Mouse (Mus musculus): Measurements from ENCODE around the gene Dnmt3a. TPM values are rescaled to one million over a fixed set of nuclear protein-coding genes. Genes with fewer than 3 reads are reported as not detected.

Dnmt3a gene
- polyA plus RNA-seq, 1 experiment from 2014 or later = 24.3 TPM

- no peak for DNase-seq
- H3K27me3 ChIP-seq (ENCODE audit: insufficient read depth, low read length) = no peaks in the 10 kb centered on the region
- H3K4me3 ChIP-seq (ENCODE audit: low read depth, low read length) = no peak overlapping the region
- H3K27ac ChIP-seq (ENCODE audit: low read depth) = peak overlapping the region; percentile 62
- peaks cover 6% of the 10 kb centered on the region; the same call in 1 of the 2 replicates for H3K36me3 ChIP-seq (replicated peaks; ENCODE audit: insufficient read depth, low read length)
- H3K9ac ChIP-seq (replicated peaks) = no peak overlapping the region
- WGBS (ENCODE audit: insufficient replicate concordance) = 50% methylated on average over 3 of the region's 3 CpGs
- H3K4me2 ChIP-seq (ENCODE audit: low read depth, low read length) = no peak overlapping the region
- TF ChIP-seq CTCF (IDR thresholded peaks at IDR 0.05; ENCODE audit: low read depth) = no peak
- no peak for TF ChIP-seq EP300 (IDR thresholded peaks at IDR 0.05; ENCODE audit: low read depth)
- peak; percentile 54 for ATAC-seq
- H3K9me3 ChIP-seq (ENCODE audit: low read length) = no peaks in the 10 kb centered on the region
- peaks cover 28% of the 10 kb centered on the region for H3K4me1 ChIP-seq (ENCODE audit: insufficient read depth)
These were observed 53.7 kb downstream of the Dnmt3a start for GRCm38 (mm10) chr12:3859545-3859944.

- H3K9ac ChIP-seq (replicated peaks) = no peak overlapping the region
- peaks cover 6% of the 10 kb centered on the region; the same call in 1 of the 2 replicates for H3K36me3 ChIP-seq (replicated peaks; ENCODE audit: insufficient read depth, low read length)
- H3K4me2 ChIP-seq (ENCODE audit: low read depth, low read length) = no peak overlapping the region
- no peak for TF ChIP-seq CTCF (IDR thresholded peaks at IDR 0.05; ENCODE audit: low read depth)
- WGBS (ENCODE audit: insufficient replicate concordance) = 46% methylated on average over 5 of the region's 5 CpGs
- no peak overlapping the region for H3K4me3 ChIP-seq (ENCODE audit: low read depth, low read length)
- H3K4me1 ChIP-seq (ENCODE audit: insufficient read depth) = peaks cover 26% of the 10 kb centered on the region
- no peaks in the 10 kb centered on the region for H3K27me3 ChIP-seq (ENCODE audit: insufficient read depth, low read length)
- no peaks in the 10 kb centered on the region for H3K9me3 ChIP-seq (ENCODE audit: low read length)
- peak overlapping the region; percentile 62 for H3K27ac ChIP-seq (ENCODE audit: low read depth)
- no peak for DNase-seq
- ATAC-seq = peak; percentile 24
These were observed 54.2 kb downstream of the Dnmt3a start for GRCm38 (mm10) chr12:3860005-3860404.

GRCm38 (mm10) chr12:3861665-3862228, 55.9 kb downstream of the Dnmt3a start:
- Histone ChIP-seq H3K27ac (ENCODE audit: low read depth) (no peak overlapping the region), H3K36me3 (replicated peaks; ENCODE audit: insufficient read depth, low read length) (peaks cover 10% of the 10 kb centered on the region), H3K9ac (replicated peaks) (no peak overlapping the region), H3K4me2 (ENCODE audit: low read depth, low read length) (no peak overlapping the region), H3K4me1 (ENCODE audit: insufficient read depth) (peaks cover 15% of the 10 kb centered on the region), H3K4me3 (ENCODE audit: low read depth, low read length) (no peak overlapping the region), H3K9me3 (ENCODE audit: low read length) (no peaks in the 10 kb centered on the region), H3K27me3 (ENCODE audit: insufficient read depth, low read length) (no peaks in the 10 kb centered on the region)
- WGBS (ENCODE audit: insufficient replicate concordance) = 54% methylated on average over 4 of the region's 4 CpGs
- ATAC-seq = no peak
- no peak for DNase-seq
- TF ChIP-seq EP300 (IDR thresholded peaks at IDR 0.05; ENCODE audit: low read depth) (no peak), CTCF (IDR thresholded peaks at IDR 0.05; ENCODE audit: low read depth) (no peak)

DNA sequence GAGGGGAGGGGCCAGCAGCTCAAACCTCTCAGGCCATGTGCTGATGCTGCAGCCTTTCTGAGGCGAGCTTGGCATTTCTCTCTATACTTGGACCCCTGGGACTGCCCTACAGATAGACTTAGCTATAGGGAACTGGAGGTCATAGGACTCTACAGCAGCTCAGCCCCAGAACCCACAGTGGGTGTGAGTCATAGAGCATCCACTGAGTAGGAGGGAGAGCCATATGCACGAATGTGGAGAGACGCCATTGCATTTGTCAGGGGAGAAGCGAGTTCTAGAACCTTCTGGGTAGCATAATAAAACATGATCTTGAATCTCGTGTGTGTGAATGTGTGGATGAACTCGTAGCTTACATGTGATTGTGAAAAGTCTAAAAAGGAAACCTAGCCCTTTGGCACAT, 56.4 kb downstream of the Dnmt3a start:
- TF ChIP-seq CTCF (IDR thresholded peaks at IDR 0.05; ENCODE audit: low read depth) = no peak
- TF ChIP-seq EP300 (IDR thresholded peaks at IDR 0.05; ENCODE audit: low read depth) = no peak

GRCm38 (mm10) chr12:3864208-3864607, 58.4 kb downstream of the Dnmt3a start:
- Histone ChIP-seq H3K4me3 (ENCODE audit: low read depth, low read length) (no peak overlapping the region), H3K36me3 (replicated peaks; ENCODE audit: insufficient read depth, low read length) (peaks cover 4% of the 10 kb centered on the region; the same call in 1 of the 2 replicates), H3K27me3 (ENCODE audit: insufficient read depth, low read length) (no peaks in the 10 kb centered on the region), H3K9me3 (ENCODE audit: low read length) (no peaks in the 10 kb centered on the region), H3K9ac (replicated peaks) (no peak overlapping the region), H3K4me2 (ENCODE audit: low read depth, low read length) (no peak overlapping the region), H3K4me1 (ENCODE audit: insufficient read depth) (peaks cover 17% of the 10 kb centered on the region), H3K27ac (ENCODE audit: low read depth) (no peak overlapping the region)
- no peak for TF ChIP-seq EP300 (IDR thresholded peaks at IDR 0.05; ENCODE audit: low read depth)
- no peak for TF ChIP-seq CTCF (IDR thresholded peaks at IDR 0.05; ENCODE audit: low read depth)
- 84% methylated on average over 8 of the region's 8 CpGs for WGBS (ENCODE audit: insufficient replicate concordance)
- DNase-seq (no peak), ATAC-seq (no peak)

More for the DNA sequence above, 56.4 kb downstream of the Dnmt3a start:
- H3K4me1 ChIP-seq (ENCODE audit: insufficient read depth) = peaks cover 11% of the 10 kb centered on the region
- ATAC-seq = no peak
- H3K9ac ChIP-seq (replicated peaks) = no peak overlapping the region
- H3K27ac ChIP-seq (ENCODE audit: low read depth) = no peak overlapping the region
- no peak for DNase-seq
- WGBS (ENCODE audit: insufficient replicate concordance) = 74% methylated on average over 6 of the region's 6 CpGs
- H3K9me3 ChIP-seq (ENCODE audit: low read length) = no peaks in the 10 kb centered on the region
- H3K4me3 ChIP-seq (ENCODE audit: low read depth, low read length) = no peak overlapping the region
- peaks cover 10% of the 10 kb centered on the region for H3K36me3 ChIP-seq (replicated peaks; ENCODE audit: insufficient read depth, low read length)
- no peaks in the 10 kb centered on the region for H3K27me3 ChIP-seq (ENCODE audit: insufficient read depth, low read length)
- no peak overlapping the region for H3K4me2 ChIP-seq (ENCODE audit: low read depth, low read length)

DNA sequence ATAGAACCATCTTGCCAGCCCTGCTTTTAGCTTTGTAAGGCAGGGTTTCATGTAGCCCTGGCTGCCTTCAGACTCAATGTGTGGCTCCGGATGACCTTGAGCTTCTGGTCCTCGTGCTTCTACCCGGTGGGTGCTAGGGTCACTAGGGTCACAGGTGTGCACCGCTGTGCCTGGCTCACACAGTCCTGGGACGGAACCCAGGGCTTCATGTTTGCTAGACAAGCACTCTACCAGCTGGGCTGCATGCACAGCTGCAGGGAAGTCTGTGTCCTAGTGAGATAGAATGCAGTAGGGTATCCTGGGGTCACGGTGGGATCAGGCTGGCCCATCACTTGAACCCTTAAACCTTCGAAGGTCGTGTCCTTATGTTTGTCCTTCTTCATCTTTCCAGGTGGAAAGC, 59.8 kb downstream of the Dnmt3a start:
- Histone ChIP-seq H3K9me3 (ENCODE audit: low read length) (no peaks in the 10 kb centered on the region), H3K4me2 (ENCODE audit: low read depth, low read length) (no peak overlapping the region), H3K9ac (replicated peaks) (no peak overlapping the region), H3K36me3 (replicated peaks; ENCODE audit: insufficient read depth, low read length) (peaks cover 4% of the 10 kb centered on the region; the same call in 1 of the 2 replicates), H3K4me1 (ENCODE audit: insufficient read depth) (peaks cover 19% of the 10 kb centered on the region), H3K27me3 (ENCODE audit: insufficient read depth, low read length) (no peaks in the 10 kb centered on the region), H3K4me3 (ENCODE audit: low read depth, low read length) (no peak overlapping the region), H3K27ac (ENCODE audit: low read depth) (no peak overlapping the region)
- 78% methylated on average over 8 of the region's 8 CpGs for WGBS (ENCODE audit: insufficient replicate concordance)
- ATAC-seq (no peak), DNase-seq (no peak)
- TF ChIP-seq CTCF (IDR thresholded peaks at IDR 0.05; ENCODE audit: low read depth) (no peak), EP300 (IDR thresholded peaks at IDR 0.05; ENCODE audit: low read depth) (no peak)
